Mouse (Mus musculus): ENCODE measurements around the gene Camk1g.
A peak's percentile ranks its signal among the peaks of the same experiment; 100 is the strongest.

Gene Camk1g

GRCm38 (mm10) chr1:193370096-193370495, at the start of gene Camk1g:
Camk1g (minus strand) TSS chr1:193370298.
- DNase-seq (ENCODE audit: low spot score in 2 of 2), result no peak

DNA sequence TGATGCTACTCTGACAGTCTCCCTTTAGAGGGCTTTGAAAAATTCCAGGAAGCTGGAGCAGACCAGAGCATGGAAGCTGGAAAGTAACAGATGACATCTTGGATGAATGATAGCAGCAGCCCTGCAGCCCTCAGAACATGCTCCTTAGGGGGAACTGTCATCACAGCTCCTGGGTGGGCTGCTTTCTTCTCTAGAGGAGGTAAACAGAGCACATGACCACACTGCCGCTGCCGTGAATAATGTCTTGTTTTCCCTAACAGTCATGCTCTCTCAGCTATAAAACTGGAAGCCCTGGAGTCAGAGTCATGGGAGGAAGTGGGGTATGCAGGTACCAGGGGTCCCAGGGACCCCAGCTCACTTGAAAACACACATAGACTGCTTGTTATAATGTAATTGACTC, 49.1 kb upstream of the Camk1g start:
- DNase-seq (ENCODE audit: low spot score in 2 of 2), result no peak

- DNase-seq (ENCODE audit: low spot score in 2 of 2), result no peak
These were observed 48.6 kb upstream of the Camk1g start for GRCm38 (mm10) chr1:193418656-193419055.

DNA sequence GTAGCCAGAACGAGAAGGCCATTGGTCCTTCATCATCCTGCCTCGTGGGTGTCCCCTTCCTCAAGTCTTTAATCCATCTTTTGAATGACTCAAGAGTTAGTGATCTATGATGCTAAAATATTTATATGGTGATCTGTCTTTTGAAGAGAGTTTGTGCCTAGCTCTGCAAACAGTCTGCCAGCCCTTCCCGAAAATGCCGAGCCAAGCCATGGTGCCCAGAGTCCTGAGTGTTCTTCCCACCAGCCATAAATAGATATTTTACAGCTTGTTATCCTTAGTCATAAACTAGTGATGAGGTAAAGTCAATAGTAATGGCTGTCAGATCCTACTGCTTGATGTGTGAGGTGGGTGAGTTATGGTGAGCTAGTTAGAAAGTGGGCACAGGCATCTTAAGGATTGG, 44.0 kb upstream of the Camk1g start:
- DNase-seq (ENCODE audit: low spot score in 2 of 2), result no peak

DNA sequence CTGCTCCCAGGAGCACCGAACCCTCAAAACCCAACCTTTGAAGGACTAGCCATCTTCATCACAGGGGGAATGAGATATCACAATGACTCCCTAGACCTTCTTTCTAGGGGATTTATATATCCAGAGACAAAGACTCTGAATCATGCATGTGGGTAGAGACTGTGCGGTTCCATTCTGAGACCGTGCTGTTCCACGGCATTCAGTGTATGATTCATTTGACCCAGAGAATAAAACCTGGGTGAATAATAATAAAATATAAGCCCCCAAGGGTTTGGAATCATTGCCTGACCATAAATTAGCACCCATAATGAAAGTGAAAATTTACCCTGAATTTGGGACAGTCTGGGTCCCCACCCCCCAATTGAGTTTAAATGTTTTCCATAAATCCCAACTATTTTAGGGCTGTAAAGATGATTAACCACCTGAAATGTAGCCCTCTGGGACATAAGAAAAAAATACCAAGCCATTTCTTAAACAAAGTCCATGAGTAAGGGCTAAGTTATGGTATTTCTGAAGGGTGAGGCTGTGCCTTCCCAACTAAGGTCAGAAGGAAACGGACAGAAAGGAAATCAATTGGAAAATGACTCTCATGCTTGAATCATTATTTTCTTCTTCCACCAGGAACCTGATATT, 43.4 kb upstream of the Camk1g start:
- no peak for DNase-seq (ENCODE audit: low spot score in 2 of 2)

DNA sequence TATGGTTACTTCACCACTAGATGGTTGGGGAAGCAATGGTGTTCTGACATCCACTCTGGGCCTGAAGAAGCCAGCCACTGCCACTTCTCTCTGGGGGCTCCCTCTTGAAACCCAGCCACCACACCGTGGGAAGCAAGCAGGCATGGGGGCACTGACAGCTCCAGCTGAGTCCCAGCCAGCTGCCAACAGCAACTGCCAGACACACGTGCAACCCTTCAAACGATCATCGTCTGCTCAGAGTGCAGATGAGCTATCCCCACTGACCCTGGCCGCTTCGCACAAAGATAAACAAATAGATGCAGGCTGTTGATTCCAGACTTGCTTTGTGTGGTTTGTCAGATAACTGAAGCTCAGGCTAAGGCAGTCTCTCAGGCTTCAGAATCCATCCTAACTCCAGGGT, 37.4 kb upstream of the Camk1g start:
- no peak for DNase-seq (ENCODE audit: low spot score in 2 of 2)

GRCm38 (mm10) chr1:193406059-193406642, 36.1 kb upstream of the Camk1g start:
- DNase-seq (ENCODE audit: low spot score in 2 of 2), result no peak

- DNase-seq (ENCODE audit: low spot score in 2 of 2), result no peak
These were observed 31.6 kb upstream of the Camk1g start for GRCm38 (mm10) chr1:193401695-193402094.

DNA sequence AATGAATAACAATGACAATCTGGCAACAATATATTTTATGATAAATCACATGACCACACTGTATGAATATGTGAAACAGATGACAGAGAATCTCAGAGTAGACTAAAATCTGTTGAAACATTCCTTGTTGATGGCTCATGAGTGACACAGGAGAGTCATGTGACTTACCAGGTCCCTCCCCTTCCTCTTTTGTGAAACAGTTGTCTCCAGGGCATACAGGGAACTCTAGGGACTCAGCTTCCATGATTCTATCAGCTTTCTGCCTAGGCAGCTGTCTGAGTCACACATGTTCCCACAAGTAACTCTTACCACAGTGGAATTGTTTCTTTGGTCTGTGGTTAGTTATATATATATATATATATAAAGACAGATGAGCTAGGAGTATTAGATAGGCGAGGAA, 30.2 kb upstream of the Camk1g start:
- no peak for DNase-seq (ENCODE audit: low spot score in 2 of 2)

- DNase-seq (ENCODE audit: low spot score in 2 of 2), result no peak
These were observed 28.8 kb upstream of the Camk1g start for GRCm38 (mm10) chr1:193398728-193399437.

DNA sequence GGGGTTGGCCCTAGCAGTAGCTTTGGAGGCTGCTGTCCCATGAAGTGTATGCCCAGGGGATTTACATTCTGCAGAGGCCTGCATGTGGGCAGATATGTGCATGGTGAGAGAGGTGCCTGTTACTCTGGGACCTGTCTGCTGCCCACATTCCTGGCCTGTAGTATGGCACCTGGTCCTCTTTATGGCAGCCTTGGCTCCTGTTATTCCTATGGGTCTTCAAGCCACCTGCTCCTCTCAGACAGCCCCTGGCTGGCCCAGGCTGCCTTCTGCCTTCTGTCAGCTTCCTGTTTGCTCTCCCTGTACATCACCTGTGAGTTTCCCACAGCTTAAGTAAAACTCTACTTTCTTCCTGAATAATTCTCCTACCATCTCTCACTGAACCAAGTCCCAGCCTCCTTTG, 27.0 kb upstream of the Camk1g start:
- no peak for DNase-seq (ENCODE audit: low spot score in 2 of 2)

DNA sequence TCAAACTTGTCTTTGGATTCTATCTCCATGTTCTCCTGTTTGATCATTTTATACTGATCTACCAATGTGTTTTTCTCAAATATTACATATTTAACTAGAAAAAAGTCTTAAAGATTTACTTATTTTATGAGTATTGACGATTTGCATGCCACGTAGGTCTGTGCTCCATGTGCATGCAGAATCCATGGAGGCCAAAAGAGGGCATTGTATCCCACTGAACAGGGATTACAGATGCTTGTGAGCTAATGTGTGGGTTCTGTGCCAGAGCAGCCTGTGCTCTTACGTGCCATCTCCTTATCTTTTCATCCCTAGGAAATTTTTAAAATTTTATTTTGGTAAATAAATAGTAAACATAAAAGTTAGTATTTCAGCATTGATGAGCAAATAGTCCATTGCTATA, 22.2 kb upstream of the Camk1g start:
- no peak for DNase-seq (ENCODE audit: low spot score in 2 of 2)

DNA sequence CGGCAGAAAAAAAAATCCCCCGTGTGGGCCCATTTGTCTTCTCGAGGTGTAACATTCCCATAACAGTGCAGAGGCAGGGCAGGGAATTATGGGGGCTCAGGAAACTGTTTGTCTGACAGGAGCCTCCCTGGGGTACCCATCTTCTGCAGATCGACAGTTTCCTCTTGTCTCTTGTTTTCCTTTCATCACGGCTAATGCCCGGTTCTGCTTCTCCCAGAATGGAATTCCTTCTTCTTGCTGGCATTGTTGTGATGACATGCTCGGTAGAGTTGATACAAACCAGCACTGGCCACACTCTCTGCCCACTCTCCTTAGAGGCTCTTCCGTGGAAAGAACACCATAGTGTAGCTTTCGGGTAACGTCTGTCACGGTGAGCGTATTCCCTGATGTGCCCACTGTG, 19.9 kb upstream of the Camk1g start:
- DNase-seq (ENCODE audit: low spot score in 2 of 2), result no peak

GRCm38 (mm10) chr1:193389505-193389904, 19.4 kb upstream of the Camk1g start:
- DNase-seq (ENCODE audit: low spot score in 2 of 2), result no peak

DNA sequence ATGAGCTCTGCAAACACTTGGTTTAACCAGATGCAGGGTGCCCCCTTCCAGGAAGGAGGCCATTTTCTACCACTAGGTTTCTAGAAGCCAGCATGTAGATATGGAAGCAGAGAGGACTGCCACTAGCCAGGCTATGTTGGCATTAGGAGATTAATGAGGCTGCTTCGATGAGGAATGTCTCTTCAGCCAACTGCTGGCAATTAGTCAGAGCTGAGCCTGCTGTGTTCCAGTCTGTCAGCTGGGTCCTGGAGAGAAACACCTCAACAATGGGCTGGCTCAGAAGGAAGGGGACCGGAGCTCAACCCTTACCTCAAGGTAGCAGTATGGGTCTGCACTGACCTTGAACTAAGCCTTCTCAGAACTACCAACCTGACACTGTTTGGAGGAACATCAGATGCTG, 17.1 kb upstream of the Camk1g start:
- DNase-seq (ENCODE audit: low spot score in 2 of 2), result no peak

GRCm38 (mm10) chr1:193386136-193386535, 16.0 kb upstream of the Camk1g start:
- DNase-seq (ENCODE audit: low spot score in 2 of 2), result peak; percentile 33 to 42

- DNase-seq (ENCODE audit: low spot score in 2 of 2), result peak; percentile 7 to 34
These were observed 12.9 kb upstream of the Camk1g start for GRCm38 (mm10) chr1:193382841-193383462.

DNA sequence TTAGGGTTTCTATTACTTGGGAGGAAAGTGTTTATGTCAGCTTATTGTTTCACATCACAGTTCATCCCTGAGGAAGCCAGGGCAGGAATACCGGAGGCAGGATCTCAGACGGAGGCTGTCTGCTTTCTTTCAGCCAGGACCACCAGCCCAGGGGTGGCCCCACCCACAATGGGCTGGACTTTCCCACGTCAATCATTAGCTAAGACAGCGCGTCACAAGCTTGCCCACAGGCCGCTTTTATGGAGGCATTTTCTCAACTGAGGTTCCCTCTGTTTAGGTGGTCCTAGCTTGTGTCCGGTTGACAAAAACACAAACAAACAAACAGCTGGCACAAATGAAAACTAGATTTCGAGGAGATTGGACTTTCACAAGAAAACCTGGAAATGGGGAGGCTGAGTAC, 12.3 kb upstream of the Camk1g start:
- no peak for DNase-seq (ENCODE audit: low spot score in 2 of 2)

- no peak for DNase-seq (ENCODE audit: low spot score in 2 of 2)
These were observed 11.7 kb upstream of the Camk1g start for GRCm38 (mm10) chr1:193381597-193382404.

- no peak for DNase-seq (ENCODE audit: low spot score in 2 of 2)
These were observed 10.8 kb upstream of the Camk1g start for GRCm38 (mm10) chr1:193380877-193381276.

GRCm38 (mm10) chr1:193379634-193380033, 9.5 kb upstream of the Camk1g start:
- no peak for DNase-seq (ENCODE audit: low spot score in 2 of 2)

All from natural killer cell, adult 2 months (primary cell).